Mouse (Mus musculus) hindbrain, embryonic 12.5 days (tissue): ENCODE results near the gene Dbndd1. TPM values are rescaled to one million over a fixed set of nuclear protein-coding genes. Genes with fewer than 3 reads are reported as not detected.
"Not testable (repeated sequence)": the region's sequence is repeated elsewhere in the genome, so short reads cannot be mapped to it uniquely, and the experiment has no call there.

ENCODE experiments used
- ATAC-seq: fragments of 200-750 bp; cut with Nextera tagmentation; 2 replicates; pipeline ENCODE4 v1.8.0; 2017; ENCODE audit warnings: moderate TSS enrichment; ENCODE audit not compliant: low FRiP score
- H3K27ac ChIP-seq: fragments of 300-500 bp; sonication (generic); 2 replicates; pipeline ENCODE4 v1.5.1; 2016; ENCODE audit warnings: mild to moderate bottlenecking
- H3K27me3 ChIP-seq: fragments of 300-500 bp; sonication (generic); 2 replicates; pipeline ENCODE4 v1.6.1; 2016; ENCODE audit warnings: mild to moderate bottlenecking
- H3K36me3 ChIP-seq: fragments of 300-500 bp; sonication (generic); 2 replicates; pipeline ENCODE4 v1.6.1; 2016; ENCODE audit warnings: mild to moderate bottlenecking
- H3K4me1 ChIP-seq: fragments of 300-500 bp; sonication (generic); 2 replicates; pipeline ENCODE4 v1.6.1; 2016
- H3K4me2 ChIP-seq: fragments of 300-500 bp; sonication (generic); replicated peaks from 2 replicates; pipeline ENCODE4 v1.6.1; 2016; ENCODE audit warnings: mild to moderate bottlenecking
- H3K4me3 ChIP-seq: fragments of 300-500 bp; sonication (generic); 2 replicates; pipeline ENCODE4 v1.5.1; 2016; ENCODE audit warnings: mild to moderate bottlenecking
- H3K9ac ChIP-seq: fragments of 300-500 bp; sonication (generic); 2 replicates; pipeline ENCODE4 v1.6.1; 2016; ENCODE audit warnings: mild to moderate bottlenecking, moderate library complexity
- H3K9me3 ChIP-seq: fragments of 300-500 bp; sonication (generic); replicated peaks from 2 replicates; pipeline ENCODE4 v1.6.1; 2016; ENCODE audit warnings: mild to moderate bottlenecking
- WGBS: fragments of 180-500 bp; shearing (Covaris S2); methylation state at CpG from one replicate; pipeline ENCODE4 v1.1.7; 2016; 5-methylcytosine and 5-hydroxymethylcytosine counted together
- polyA plus RNA-seq: library from polyadenylated mRNA; unstranded; fragments of >200 nt; fragmentation: Nextera tagmentation; extraction: Ambion mirVana; gene quantifications from 2 replicates; pipeline ENCODE4 v1.2.1, GENCODE M21; 2016

The Dbndd1 gene
- polyA plus RNA-seq, result 48.0 and 48.8 TPM in 2 replicates

DNA sequence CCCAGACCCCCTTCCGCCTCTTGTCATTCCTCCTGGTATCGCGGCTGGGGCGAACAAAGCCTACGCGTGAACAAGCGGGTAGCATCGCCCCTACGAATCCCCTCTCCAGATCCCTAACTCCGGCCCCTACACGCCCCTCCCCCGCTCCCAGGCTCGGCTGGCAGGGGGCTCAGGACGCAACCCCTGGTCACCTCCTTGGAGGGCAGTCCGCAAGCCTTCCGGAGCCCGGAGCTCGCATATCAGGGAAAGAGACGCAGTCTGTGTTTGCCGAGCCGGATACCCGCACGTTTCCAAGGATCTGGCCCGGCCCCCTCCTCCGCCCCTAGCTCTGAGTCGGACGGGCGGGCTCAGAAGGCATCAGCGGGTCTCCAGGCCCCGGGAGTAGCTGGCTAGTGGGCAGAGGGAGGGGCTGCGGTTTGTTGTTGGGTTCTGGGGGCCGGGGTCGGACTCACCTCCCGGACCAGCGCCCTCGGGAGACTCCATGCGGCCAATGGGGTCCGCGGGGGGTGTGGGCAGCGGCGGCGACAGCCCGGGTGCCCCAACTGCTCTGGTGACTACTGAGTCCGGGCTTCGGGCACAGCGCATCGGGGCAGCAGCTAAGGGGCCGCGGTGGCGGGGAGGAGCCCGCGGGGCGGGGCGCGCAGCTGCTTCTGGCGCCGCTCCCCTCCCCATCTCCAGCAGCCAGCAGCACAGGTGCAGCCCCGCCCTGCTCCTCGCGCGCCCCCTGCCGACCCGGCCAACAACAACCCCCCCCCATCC is at the start of gene Dbndd1:
Gene Dbndd1 (minus strand): TSS at position 683 of the 759 bp plus-strand sequence.
- peaks cover 24% of the 10 kb centered on the region for H3K4me1 ChIP-seq
- peak within 1 kb of the TSS; percentile 71 for H3K4me3 ChIP-seq
- 0 out of 2 replicates have a peak, but pooled peaks cover 4% of the 10 kb centered on the region for H3K27me3 ChIP-seq
- H3K27ac ChIP-seq, result peak within 1 kb of the TSS; percentile 94
- H3K9me3 ChIP-seq, result no peaks in the 10 kb centered on the region
- H3K9ac ChIP-seq, result peak within 1 kb of the TSS; percentile 78
- H3K36me3 ChIP-seq, result peaks cover 17% of the 10 kb centered on the region; the same call in 1 of the 2 replicates
- WGBS, result under 1% methylated on average over 48 of the region's 63 CpGs
- peak; percentile 71 for ATAC-seq
- peak within 1 kb of the TSS; percentile 62 for H3K4me2 ChIP-seq

DNA sequence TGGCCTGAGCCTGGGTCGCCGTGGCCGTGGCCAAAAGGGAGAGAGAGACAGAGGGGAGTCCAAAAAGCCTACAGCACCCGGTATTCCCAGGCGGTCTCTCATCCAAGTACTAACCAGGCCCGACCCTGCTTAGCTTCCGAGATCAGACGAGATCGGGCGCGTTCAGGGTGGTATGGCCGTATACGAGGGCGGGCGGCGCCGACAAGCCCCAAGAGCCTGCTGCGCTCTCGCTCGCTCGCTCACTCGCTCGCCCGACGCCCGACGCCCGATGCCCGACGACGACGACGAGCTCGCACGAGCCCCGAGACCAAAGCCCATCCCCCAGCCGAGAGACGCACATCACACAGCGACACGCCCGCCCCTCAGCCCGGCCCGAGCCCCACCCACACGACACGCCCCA is 49.0 kb upstream of the Dbndd1 start:
- WGBS, result no CpG with 5 or more reads among the region's 45 CpGs
- not testable (repeated sequence) for H3K27ac ChIP-seq, ATAC-seq, H3K4me1 ChIP-seq, H3K27me3 ChIP-seq, H3K9me3 ChIP-seq, H3K36me3 ChIP-seq, H3K9ac ChIP-seq, H3K4me2 ChIP-seq, H3K4me3 ChIP-seq

DNA sequence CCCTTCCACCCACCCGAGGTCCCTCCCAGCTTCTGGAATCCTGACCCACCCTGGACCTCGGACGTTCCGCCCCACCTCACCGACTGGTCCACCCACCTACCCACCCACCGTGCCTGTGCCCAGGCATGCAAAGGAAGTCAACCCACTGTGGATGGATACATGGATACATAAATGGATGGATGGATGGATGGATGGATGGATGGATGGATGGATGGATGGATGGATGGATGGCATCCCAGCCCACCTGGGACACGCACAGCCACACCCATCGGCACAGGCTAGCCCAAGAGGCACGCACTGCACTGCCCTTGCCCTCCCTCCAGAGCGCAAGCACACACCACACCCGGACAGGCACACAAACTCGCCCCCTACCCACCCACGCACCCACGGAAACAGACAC is 22.4 kb upstream of the Dbndd1 start:
- H3K9ac ChIP-seq, H3K4me2 ChIP-seq, H3K4me1 ChIP-seq, H3K4me3 ChIP-seq, ATAC-seq, H3K9me3 ChIP-seq, H3K27ac ChIP-seq: not testable (repeated sequence)
- 68% methylated on average over 8 of the region's 14 CpGs for WGBS
- Histone ChIP-seq H3K27me3 (peaks cover 14% of the 10 kb centered on the region), H3K36me3 (peaks cover 44% of the 10 kb centered on the region)

DNA sequence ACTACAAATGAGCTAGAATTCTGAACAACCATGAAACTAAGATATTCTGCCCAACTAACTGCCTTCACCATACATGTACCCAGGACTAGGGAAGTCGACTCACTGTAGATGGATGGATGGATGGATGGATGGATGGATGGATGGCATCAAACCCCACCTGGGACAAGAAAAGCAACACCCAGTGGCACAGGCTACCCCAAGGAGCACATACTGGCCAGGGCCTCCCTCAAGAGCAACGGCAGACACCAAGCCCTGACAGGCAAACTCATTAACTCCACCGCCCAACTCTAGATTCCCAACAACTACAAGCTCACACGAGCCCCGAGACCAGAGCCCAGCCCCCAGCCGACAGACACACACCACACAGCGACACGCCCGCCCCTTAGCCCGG is 21.7 kb upstream of the Dbndd1 start:
- Histone ChIP-seq H3K27me3 (peaks cover 14% of the 10 kb centered on the region), H3K9ac (no peak overlapping the region), H3K9me3 (no peaks in the 10 kb centered on the region), H3K4me1 (no peaks in the 10 kb centered on the region; the same call in 1 of the 2 replicates), H3K4me2 (no peak overlapping the region), H3K27ac (no peak overlapping the region), H3K36me3 (peaks cover 51% of the 10 kb centered on the region), H3K4me3 (no peak overlapping the region)
- no peak for ATAC-seq
- WGBS, result 25% methylated on average over 10 of the region's 10 CpGs

DNA sequence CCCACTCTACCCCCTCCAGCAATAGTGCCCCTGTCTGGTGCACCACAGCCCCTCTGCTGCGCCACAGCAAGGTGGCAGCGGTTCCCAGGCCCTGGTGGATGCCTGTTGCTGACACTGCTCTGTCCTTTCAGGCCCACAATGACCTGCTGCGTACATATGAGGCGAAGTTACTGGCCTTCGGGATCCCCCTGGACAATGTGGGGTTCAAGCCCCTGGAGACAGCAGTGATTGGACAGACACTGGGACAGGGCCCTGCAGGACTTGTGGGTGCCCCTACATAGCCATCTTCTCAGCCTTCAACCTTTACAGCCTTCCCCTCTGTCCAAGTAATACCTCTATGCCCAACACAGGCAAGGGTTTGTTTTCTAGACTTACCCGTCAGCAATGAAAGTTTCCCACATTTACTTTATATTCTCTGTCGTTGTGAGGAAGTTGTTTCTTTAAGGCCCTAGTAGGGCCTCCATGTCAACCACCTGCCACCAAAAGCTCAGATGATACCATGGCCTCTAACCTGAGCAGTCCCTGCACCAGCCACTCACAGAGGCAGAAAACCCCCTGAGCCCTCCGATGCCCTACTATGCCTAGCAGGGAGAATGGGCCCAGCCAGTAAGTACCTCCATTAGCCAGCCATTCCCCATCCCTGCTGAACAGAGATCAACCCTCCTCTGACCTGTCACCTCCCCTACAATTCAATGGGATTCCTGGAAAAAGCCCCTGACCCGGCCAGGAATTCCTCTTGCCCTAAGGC is 21.2 kb upstream of the Dbndd1 start:
- 90% methylated on average over 9 of the region's 9 CpGs for WGBS
- Histone ChIP-seq H3K4me3 (no peak overlapping the region), H3K36me3 (peaks cover 56% of the 10 kb centered on the region), H3K4me2 (no peak overlapping the region), H3K4me1 (no peaks in the 10 kb centered on the region; the same call in 1 of the 2 replicates), H3K9ac (no peak overlapping the region), H3K27ac (no peak overlapping the region), H3K9me3 (no peaks in the 10 kb centered on the region), H3K27me3 (peaks cover 14% of the 10 kb centered on the region)
- no peak for ATAC-seq

DNA sequence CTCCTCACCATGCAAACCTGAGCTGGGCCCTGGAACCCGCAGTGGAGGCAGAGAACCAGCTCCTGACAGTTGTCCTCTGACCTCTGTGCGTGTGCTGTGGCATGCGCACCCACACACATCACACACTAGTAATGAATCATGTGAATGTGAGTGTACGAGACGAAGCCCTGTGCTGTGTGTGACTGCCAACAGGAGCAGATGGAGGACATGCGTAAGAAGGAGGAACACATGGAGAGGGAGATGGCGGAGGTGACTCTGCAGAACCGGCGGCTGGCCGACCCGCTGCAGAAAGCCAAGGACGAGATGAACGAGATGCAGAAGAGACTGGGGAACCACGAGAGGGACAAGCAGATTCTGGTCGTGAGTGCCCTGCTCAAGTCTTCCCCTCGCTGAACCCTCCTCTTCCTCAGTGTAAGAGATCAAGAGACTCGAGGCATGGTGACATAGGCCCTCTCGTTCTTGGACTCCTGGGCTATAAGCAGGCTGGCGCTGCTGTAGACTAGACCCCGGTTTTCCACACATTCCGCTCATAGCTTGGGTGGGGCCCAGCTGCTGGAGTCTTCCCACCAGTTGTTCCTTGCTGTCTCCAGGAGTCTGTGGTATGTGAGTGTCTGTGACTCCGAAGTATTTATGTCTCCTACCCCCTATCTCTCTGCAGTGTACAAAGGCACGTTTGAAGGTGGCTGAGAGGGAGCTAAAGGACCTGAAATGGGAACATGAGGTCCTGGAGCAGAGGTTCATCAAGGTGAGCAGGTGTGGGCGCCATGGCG is 12.6 kb upstream of the Dbndd1 start:
- Histone ChIP-seq H3K4me1 (no peaks in the 10 kb centered on the region), H3K36me3 (peaks cover 100% of the 10 kb centered on the region), H3K4me2 (no peak overlapping the region), H3K27ac (no peak overlapping the region), H3K9ac (no peak overlapping the region), H3K4me3 (no peak overlapping the region), H3K27me3 (no peaks in the 10 kb centered on the region), H3K9me3 (no peaks in the 10 kb centered on the region)
- WGBS, result 93% methylated on average over 25 of the region's 25 CpGs
- no peak for ATAC-seq

DNA sequence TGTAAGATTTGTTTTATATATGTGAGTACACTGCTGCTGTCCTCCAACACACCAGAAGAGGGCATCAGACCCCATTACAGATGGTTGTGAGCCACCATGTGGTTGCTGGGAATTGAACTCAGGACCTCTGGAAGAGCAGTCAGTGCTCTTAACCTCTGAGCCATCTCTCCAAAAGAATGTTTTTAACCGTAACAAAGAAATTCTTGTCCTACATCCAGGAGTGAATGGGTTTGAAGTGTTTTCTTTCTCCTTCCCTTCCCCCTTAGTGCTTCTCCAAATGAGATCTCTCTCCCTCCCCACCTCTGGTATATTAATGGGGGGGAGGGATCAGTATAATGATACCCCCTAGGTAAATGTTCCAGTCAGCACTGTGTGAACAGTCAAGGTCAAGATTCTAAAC is 4.8 kb upstream of the Dbndd1 start:
- not testable (repeated sequence) for H3K27me3 ChIP-seq, H3K9me3 ChIP-seq, H3K4me3 ChIP-seq, ATAC-seq, H3K27ac ChIP-seq, H3K4me1 ChIP-seq, H3K9ac ChIP-seq, H3K4me2 ChIP-seq
- H3K36me3 ChIP-seq, result peaks cover 40% of the 10 kb centered on the region
- WGBS, result 94% methylated on average over 1 of the region's 1 CpGs

DNA sequence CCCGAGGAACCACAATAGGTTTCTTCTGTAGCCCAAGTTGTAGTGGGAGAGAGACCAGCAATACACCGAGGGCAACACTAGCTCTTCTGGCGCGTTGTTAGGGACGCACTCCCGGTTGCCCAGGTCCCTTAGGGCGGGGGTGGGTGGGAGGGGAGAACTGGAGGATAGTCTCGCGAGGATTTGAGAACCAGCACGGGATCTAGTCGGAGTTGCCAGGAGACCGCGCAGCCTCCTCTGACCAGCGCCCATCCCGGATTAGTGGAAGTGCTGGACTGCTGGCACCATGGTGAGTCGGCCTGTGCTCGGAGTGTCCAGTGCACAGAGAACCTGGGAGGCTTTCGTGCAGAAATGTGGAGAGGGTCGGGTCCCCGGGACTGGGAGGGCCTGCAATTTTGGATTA is 3.4 kb upstream of the Dbndd1 start, which contains the start of gene Gas8:
Gene Gas8 (plus strand): TSS at position 168 of the 400 bp plus-strand sequence.
- ATAC-seq, result peak; percentile 84
- Histone ChIP-seq H3K27me3 (0 out of 2 replicates have a peak, but pooled peaks cover 4% of the 10 kb centered on the region), H3K36me3 (peaks cover 26% of the 10 kb centered on the region), H3K9me3 (no peaks in the 10 kb centered on the region), H3K4me2 (peak within 1 kb of the TSS; percentile 87), H3K9ac (peak within 1 kb of the TSS; percentile 89), H3K27ac (peak within 1 kb of the TSS; percentile 58; the same call in 1 of the 2 replicates), H3K4me1 (peaks cover 10% of the 10 kb centered on the region), H3K4me3 (peak within 1 kb of the TSS; percentile 78)
- WGBS, result under 1% methylated on average over 20 of the region's 20 CpGs

DNA sequence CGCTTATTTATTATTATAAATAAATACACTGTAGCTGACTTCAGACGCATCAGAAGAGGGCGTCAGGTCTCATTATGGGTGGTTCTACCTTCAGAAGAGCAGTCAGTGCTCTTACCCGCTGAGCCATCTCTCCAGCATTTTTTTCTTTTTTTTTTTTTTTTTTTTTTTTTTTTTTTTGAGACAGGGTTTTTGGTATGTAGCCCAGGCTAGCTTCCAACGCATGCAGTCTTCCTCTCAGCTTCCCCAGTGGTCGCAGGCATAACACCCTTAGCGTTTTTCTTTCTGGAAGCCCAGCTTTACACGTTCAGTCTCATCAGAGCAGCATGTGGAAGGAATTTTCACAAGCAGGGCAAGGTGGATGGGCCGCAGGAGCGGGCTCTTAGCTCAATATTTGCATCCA is 2.9 kb upstream of the Dbndd1 start:
- peaks cover 15% of the 10 kb centered on the region for H3K4me1 ChIP-seq
- peak overlapping the region; percentile 87 for H3K4me2 ChIP-seq
- 0 out of 2 replicates have a peak, but pooled peaks cover 4% of the 10 kb centered on the region for H3K27me3 ChIP-seq
- H3K9me3 ChIP-seq, result no peaks in the 10 kb centered on the region
- WGBS, result 45% methylated on average over 10 of the region's 10 CpGs
- no peak overlapping the region for H3K9ac ChIP-seq
- peak overlapping the region; percentile 78 for H3K4me3 ChIP-seq
- H3K36me3 ChIP-seq, result peaks cover 21% of the 10 kb centered on the region
- ATAC-seq, result no peak
- H3K27ac ChIP-seq, result no peak overlapping the region

DNA sequence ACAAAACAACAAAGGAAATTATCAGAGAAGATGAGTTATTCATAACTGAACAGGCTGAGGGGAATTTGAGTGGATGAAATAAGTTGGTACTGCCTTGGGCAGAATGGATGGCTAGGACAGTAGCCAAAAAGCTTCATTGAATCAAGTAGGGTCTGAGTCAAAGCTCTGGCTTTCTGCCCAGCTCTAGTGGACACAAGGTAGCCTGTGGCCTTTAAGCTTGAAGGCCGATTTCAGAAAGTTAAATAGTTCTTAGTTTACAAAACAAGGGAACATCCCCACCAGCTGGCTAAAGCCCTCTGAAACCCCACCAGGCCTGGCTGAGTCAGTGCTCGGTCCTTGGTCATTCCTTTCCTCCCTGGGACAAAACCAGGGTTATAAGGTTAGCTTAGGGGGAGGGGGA is 1.3 kb upstream of the Dbndd1 start:
- Histone ChIP-seq H3K27me3 (0 out of 2 replicates have a peak, but pooled peaks cover 4% of the 10 kb centered on the region), H3K9ac (no peak overlapping the region), H3K4me3 (no peak overlapping the region), H3K4me2 (no peak overlapping the region), H3K27ac (no peak overlapping the region), H3K4me1 (peaks cover 24% of the 10 kb centered on the region), H3K36me3 (peaks cover 8% of the 10 kb centered on the region), H3K9me3 (no peaks in the 10 kb centered on the region)
- 31% methylated on average over 2 of the region's 2 CpGs for WGBS
- no peak for ATAC-seq

DNA sequence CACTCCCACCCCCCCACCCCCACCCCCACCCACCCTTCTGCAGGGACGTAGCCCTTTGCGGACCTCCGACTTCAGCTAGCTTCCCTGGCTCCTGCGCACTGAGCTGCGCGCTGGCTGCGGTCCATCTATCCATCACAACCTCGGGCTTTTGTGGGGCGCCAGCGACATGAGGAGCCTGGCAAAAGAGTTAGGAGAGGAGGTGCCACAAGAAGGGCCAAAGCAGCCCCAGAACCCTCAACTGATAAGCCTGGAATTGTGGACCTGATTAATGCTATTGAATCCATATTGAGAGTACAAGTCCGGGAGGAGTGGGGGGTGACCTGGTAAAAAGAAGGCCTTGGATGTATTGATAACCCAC is 256 bp upstream of the Dbndd1 start:
- Histone ChIP-seq H3K9me3 (no peaks in the 10 kb centered on the region), H3K4me3 (peak overlapping the region; percentile 71), H3K9ac (peak overlapping the region; percentile 78), H3K27ac (peak overlapping the region; percentile 94), H3K4me1 (peaks cover 24% of the 10 kb centered on the region), H3K4me2 (peak overlapping the region; percentile 62), H3K36me3 (peaks cover 14% of the 10 kb centered on the region; the same call in 1 of the 2 replicates), H3K27me3 (0 out of 2 replicates have a peak, but pooled peaks cover 4% of the 10 kb centered on the region)
- no peak; the same call in 1 of the 2 replicates for ATAC-seq
- WGBS, result under 1% methylated on average over 11 of the region's 11 CpGs

DNA sequence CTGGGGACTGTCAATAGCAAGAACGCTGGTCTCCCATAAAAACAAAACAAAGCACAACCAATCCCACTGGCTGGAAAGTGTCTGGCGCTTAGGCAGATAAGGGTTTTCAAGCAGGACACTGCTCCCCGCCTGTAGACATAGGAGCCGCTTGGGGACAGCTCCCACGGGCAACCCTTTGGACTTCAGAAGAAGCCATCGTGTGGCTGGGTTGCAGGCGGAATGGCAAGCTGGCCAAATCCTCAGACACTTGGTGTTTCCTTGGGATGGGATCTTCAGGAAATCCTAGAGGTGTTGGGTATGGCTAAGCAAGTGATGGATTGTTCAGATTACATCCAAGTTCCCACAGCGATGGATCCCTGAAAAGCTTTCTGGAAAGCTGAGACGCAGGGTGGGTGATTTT is 1.1 kb downstream of the Dbndd1 start:
- H3K27ac ChIP-seq, result peak overlapping the region; percentile 94
- peaks cover 19% of the 10 kb centered on the region for H3K4me1 ChIP-seq
- 0 out of 2 replicates have a peak, but pooled peaks cover 4% of the 10 kb centered on the region for H3K27me3 ChIP-seq
- WGBS, result 5% methylated on average over 9 of the region's 9 CpGs
- H3K9ac ChIP-seq, result peak overlapping the region; percentile 78
- no peak for ATAC-seq
- H3K36me3 ChIP-seq, result peaks cover 25% of the 10 kb centered on the region
- peak overlapping the region; percentile 62 for H3K4me2 ChIP-seq
- peak overlapping the region; percentile 71 for H3K4me3 ChIP-seq
- H3K9me3 ChIP-seq, result no peaks in the 10 kb centered on the region
